Mouse (Mus musculus): ENCODE measurements around the gene Mrc2. TPM values are rescaled to one million over a fixed set of nuclear protein-coding genes. Genes with fewer than 3 reads are reported as not detected.
A peak's percentile ranks its signal among the peaks of the same experiment; 100 is the strongest.

The Mrc2 gene
- total RNA-seq, 2 experiments from 2014 or later: 4.8 to 10.1 TPM

GRCm38 (mm10) chr11:105345284-105345683 lies 52.8 kb downstream of the Mrc2 start:
- no peak for DNase-seq (ENCODE audit: low spot score in 2 of 2)
- intact Hi-C loops (cut with DNase I): loop anchor here (5.0 kb wide), 1 partner anchor 567 kb away; no protein-coding TSS in a partner anchor

- intact Hi-C loops (cut with DNase I): loop anchor here (5.0 kb wide), 1 partner anchor 565 kb away; no protein-coding TSS in a partner anchor
- peak; percentile 86 to 87 for DNase-seq (ENCODE audit: low spot score in 2 of 2)
These were observed 55.0 kb downstream of the Mrc2 start for GRCm38 (mm10) chr11:105347162-105348161.

DNA sequence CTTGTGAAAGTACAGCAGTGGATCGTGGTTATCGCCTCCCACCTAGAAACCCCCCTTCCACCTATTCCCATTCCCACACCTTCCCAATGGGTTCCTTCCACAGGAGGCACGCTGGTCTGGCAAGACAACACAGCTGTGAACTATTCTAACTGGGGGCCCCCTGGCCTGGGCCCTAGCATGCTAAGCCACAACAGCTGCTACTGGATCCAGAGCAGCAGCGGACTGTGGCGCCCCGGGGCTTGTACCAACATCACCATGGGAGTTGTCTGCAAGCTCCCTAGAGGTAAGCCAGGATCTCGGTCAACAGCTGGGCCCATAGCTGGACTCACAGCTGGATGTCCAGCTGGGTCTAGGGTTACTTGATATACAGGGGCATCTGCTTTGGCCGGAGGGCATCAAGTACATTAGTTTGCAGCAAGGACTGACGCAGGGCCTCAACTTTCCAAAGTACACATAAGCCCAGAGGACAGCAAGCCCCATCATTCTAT lies 56.1 kb downstream of the Mrc2 start:
- DNase-seq (ENCODE audit: low spot score in 2 of 2): no peak
- intact Hi-C loops (cut with DNase I): loop anchor here (5.0 kb wide), 1 partner anchor 564 kb away; no protein-coding TSS in a partner anchor

- DNase-seq (ENCODE audit: low spot score in 2 of 2): no peak
- intact Hi-C loops (cut with DNase I): loop anchor here (5.0 kb wide), 1 partner anchor 562 kb away; no protein-coding TSS in a partner anchor
These were observed 57.4 kb downstream of the Mrc2 start for GRCm38 (mm10) chr11:105349780-105350324.

GRCm38 (mm10) chr11:105350643-105351042 lies 58.2 kb downstream of the Mrc2 start:
- intact Hi-C loops (cut with DNase I): no loop called here
- DNase-seq (ENCODE audit: low spot score in 2 of 2): no peak

DNA sequence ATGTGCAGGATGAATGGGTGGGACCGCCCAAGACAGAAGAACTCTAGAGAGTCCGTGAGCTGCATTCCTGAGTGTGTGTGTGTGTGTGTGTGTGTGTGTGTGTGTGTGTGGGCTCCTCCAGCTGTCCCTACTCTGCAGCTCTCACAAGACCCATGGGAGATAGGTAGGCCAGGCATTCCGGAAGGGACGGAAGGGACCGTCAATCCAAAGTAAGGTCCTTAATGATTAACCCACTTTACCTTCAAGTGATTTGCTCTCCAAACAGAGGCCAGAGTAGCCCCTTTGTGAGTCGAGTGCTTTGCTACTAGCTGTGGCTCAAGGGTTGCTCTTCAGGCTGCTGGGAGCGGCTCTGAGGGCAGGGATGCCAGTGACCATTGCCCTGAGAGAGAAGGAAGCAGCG lies 59.7 kb downstream of the Mrc2 start:
- no peak for DNase-seq (ENCODE audit: low spot score in 2 of 2)
- intact Hi-C loops (cut with DNase I): no loop called here

DNA sequence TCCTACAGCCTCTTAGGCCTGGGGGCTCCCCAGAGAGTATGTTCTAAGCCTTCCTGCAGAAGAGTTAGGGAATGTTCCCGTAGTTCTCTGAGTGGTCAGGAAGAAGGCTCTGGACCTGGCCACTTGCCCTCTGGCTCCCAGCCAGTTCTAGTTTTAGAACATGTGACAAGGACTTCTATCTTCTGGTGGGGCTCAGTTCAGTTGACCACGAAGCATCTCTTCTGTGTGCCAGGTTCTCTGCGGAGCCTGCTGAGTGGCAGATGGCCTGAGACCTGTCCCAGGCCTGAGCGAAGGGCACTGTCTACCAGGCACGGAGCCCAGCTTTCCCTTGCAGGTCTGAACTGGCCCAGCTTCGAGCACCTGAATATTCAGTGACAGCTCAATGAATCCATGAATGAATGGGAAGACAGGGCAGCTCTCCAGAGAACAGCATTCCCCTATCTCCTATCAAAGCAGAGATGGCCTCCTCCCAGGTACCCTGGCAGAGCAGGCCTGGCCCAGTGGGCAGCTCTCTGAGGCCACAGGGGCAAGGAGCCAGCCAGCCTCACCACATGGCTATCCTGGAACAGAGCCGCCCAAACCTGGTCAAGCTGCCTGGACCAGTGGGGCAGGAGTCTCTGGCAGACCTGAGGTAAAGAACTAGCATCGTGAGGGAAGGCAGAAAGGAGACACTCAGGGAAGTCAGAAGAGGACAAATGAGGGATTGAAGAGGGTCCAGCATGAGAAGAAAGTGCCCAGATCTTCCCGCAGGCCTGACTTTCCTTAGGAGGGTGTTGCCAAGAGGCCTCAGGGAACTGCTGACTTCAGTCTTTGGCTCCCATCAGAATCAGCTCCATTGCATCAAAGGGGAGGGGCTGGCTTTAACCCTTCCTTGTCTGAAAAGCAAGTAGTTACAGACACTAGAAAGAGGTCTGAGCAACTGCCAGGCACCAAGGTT lies 60.8 kb downstream of the Mrc2 start:
- intact Hi-C loops (cut with DNase I): no loop called here
- DNase-seq (ENCODE audit: low spot score in 2 of 2): peak in 1 of 2 experiments; percentile 35

DNA sequence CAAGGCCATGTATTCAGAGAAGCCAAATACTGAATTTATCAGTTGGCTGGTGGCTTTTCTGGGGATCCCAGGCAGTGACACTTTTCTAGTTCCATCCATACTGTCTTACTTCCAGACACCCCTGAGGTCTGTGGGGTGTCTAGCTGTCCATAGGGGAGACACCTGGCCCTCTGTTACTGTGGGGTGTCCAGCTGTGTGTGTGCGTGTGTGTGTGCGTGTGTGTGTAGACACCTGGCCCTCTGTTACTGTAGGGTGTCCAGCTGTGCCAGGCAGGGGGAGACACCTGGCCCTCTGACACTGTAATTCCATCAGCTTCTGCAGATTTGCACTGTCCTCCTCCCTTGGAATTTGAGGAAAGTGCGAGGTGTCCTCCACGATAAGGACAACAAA lies 61.4 kb downstream of the Mrc2 start:
- intact Hi-C loops (cut with DNase I): no loop called here

DNA sequence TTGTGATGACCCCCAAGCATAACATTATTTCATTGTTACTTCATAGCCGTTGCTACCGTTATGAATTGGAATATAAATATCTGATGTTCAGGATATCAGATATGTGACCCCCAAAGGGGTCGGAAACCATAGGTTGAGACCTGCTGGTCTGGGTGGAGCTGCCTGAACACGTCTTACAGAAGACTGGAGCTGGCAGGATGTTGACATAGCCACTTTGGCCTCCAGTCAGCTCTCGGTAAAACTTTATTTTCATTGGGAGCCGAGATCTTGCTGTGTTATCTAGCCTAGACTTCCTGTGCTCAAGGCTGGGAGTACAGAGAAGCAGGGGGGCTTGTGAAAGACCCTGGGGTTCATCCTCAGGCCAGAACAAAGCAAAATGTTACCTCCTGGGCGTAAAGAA lies 63.9 kb downstream of the Mrc2 start:
- intact Hi-C loops (cut with DNase I): no loop called here
- no peak for DNase-seq (ENCODE audit: low spot score in 2 of 2)

More for the DNA sequence above, 61.4 kb downstream of the Mrc2 start:
- no peak for DNase-seq (ENCODE audit: low spot score in 2 of 2)

DNA sequence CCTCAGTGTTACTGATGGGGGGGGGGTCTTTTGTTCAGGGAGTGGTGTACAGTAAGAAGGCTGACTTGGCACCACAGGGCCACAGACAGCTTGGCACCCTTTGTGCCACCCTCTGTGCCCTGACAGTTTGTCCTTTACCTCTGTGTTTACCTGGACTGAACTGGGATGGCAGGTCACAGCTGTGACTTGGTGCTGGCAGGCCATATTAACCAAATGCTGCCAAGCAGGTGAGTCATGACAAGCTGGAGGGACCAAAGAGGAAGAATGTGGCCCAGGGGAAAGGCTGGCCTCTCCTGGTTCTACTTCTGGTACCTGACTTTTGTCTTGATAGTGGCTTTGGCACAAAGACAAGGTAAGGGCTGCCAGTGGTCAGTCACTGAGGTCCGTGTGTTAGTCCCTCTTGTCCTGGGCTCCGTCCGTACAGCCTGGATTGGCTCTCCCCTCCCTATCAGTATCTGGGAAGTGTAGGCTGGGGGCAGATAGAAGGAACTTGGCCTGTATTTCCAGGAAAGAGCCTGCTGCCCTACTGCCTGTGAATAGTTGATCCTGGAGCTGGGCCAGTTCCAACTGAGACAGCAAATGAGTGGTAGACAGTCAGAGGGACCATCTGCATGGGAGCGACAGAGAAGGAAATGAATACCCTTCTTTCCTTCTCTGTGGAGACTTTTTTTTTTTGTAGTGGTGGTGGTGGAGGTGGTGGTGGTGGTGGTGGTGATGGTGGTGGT lies 69.8 kb downstream of the Mrc2 start:
- DNase-seq (ENCODE audit: low spot score in 2 of 2): no peak

DNA sequence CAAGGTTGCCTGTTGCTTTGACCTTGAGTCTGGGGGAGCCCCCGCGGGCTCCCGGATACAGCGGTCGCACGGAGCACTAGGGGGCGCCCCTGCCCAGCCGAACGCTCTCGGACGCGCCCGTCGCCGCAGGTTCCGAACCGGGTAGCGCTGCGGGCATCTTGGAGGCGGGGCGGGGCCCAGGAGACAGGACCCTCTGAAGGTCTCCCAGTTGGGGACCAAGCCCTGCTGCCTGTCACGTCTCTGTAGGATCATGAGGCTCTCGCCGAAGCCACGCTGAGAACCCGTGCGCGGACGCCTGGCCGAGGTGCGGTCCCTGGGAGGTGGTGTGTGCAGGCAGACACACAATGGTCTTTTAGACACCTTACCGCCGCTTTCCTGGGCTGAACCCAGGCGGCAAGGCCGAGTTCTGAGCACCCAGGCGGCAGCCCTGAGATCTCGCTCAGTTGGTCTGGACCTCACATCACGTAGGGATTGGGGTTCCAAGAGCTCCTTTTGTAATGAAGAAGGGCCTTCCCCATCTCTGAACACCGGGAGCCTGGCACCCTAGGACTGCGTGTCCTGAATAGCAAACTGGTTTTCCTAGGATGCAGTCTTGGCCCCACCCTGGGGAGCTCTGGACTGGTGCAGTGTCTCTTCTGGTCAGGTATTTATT lies 70.6 kb downstream of the Mrc2 start:
- intact Hi-C loops (cut with DNase I): loop anchor here (1.0 to 2.0 kb wide), 2 partner anchors 92 to 229 kb away; no protein-coding TSS in a partner anchor
- DNase-seq (ENCODE audit: low spot score in 2 of 2): peak; percentile 87

More for the DNA sequence above, 69.8 kb downstream of the Mrc2 start:
- intact Hi-C loops (cut with DNase I): loop anchor here (2.0 kb wide), 1 partner anchor 93 kb away; no protein-coding TSS in a partner anchor

DNA sequence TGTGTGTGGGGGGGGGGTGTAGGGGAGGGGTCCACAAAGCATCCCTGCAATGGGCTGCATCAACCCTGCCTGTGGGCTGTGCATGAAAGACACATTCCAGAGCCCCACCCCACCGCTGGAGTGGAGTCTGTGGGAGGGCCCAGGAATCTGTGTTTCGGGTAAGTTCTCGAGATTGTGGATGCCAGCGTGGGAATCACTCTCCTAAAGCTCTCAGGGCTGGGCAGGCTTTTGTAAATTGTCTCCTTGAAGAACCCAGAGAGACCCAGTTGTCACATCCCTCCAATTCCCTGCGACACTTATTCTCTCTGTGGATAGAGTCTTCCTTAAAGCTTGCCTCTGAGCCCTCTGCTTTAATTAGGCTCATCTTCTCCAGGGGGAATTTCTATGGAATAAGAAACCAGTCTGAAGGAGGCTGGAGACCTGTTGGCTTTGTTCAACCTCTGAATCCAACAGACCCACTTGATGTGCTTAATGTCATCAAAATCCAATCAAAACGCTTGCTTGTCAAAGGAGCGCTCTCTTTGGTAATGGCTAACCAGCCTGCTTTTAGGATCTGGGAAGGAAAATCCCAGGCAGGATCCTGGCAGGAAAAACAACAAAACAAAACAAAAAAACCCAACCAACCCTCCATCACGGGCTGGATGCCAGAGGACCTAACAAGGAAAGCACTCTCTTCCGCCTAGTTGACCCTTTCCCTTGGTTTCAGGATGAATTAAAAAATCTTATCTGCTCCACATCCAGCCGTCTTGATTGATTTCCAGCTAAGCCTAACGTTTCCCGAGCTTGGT lies 71.3 kb downstream of the Mrc2 start:
- intact Hi-C loops (cut with DNase I): loop anchor here (1.0 to 2.0 kb wide), 2 partner anchors 91 to 229 kb away; no protein-coding TSS in a partner anchor
- DNase-seq (ENCODE audit: low spot score in 2 of 2): peak; percentile 68 to 79

DNA sequence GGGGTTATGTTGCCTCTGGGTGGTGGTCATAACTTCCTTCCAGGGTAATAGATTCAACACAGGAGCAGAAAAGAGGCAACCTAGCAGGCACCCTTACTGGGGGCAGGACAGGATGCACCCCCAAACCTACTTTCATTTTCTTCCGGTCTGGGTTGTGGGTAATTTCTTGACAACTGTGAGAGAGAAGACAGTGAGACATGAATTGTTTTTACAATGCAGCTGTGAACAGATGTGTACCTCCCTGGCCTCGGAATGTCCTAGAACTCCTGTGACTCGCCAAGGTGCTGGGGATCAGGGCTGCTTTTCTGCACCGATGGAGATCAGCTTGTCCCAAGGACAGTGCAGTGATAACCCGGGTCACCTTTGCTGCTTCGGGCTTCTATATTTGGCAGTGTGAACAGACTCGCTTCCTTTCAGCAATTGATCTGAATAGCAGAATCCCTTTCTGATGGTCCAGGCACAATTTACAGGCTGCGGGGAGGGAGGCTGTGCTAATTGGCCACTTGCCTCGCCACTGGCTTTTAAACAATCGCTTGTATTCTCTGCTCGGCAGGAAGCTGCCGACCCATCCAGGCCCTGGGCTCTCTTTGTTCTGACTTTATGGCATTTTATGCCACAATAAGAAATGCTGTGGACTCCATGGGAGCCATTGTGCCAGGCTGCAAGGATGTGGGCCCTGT lies 72.1 kb downstream of the Mrc2 start:
- intact Hi-C loops (cut with DNase I): no loop called here
- DNase-seq (ENCODE audit: low spot score in 2 of 2): peak; percentile 34 to 48

DNA sequence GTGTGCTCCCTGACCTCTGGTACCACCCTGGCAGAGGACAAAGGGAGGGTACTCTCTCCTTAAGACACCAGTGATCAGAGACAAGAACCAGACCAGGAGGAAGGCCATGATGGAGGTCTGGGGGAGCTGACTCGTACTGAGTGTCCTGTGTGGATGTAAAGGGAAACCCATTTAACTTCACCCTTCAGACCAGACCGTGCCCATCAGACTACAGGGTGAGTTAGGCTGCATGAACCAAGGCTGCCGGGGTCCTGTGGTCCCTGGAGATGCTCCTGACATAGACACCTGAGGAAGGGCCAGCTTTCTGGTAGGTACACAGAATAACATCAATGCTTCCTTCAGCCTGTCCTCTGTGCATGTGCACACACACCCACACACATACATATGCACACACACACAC lies 73.2 kb downstream of the Mrc2 start:
- intact Hi-C loops (cut with DNase I): no loop called here
- no peak for DNase-seq (ENCODE audit: low spot score in 2 of 2)

DNA sequence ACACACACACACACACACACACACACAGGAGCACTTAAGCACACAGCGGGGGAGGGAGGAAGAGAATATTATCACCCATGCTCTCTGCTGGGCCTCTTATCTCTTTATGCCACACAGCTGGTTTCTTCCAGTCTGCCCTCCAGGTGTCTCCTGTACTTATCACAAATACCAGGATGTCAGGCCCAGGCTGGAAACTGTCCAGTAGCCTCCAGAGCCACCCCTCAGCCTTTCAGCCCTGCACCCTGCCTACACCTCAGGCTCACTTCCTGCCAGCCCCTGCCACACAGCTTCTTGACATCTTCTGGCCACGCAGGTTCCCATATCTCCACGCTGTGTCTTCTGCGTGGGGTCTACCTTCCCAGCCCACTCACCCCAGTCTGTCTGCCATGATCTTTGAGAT lies 73.6 kb downstream of the Mrc2 start:
- DNase-seq (ENCODE audit: low spot score in 2 of 2): no peak
- intact Hi-C loops (cut with DNase I): no loop called here

DNA sequence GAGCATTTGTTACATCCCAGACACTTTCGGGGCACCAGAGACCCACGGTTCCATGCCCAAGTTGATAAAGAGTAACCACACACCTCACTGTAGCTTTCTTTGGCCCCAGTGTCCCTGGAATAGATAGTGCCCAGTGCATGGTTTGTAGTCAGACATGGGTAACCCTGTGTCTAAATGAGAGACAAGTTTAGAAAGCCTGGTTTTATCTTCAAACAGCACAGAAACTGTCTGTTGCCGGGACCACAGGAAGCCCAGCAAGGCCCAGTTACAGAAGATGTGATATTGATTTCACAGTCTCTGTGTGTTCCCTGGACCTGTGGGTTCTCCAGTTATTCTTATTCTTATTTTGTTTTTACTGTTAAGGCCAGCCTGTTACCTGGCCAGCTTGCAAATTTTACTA lies 74.7 kb downstream of the Mrc2 start:
- intact Hi-C loops (cut with DNase I): no loop called here
- no peak for DNase-seq (ENCODE audit: low spot score in 2 of 2)

GRCm38 (mm10) chr11:105368833-105369232 lies 76.4 kb downstream of the Mrc2 start:
- intact Hi-C loops (cut with DNase I): no loop called here
- no peak for DNase-seq (ENCODE audit: low spot score in 2 of 2)

All from left cerebral cortex, postnatal 36 days (tissue).